Mouse (Mus musculus) liver, adult 2 months (tissue): ENCODE data around the gene Bmp6.

Experiments used
- CTCF ChIP-seq: fragments of 200-500 bp; IDR thresholded peaks from 2 replicates; pipeline ENCODE4 v1.5.1; 2011; ENCODE audit warnings: low read depth, low read length, control low read depth
- POLR2A ChIP-seq: fragments of 200-500 bp; IDR thresholded peaks from 2 replicates; pipeline ENCODE4 v1.6.1; 2011; ENCODE audit warnings: low read length, control low read depth; ENCODE audit not compliant: insufficient read depth; ENCODE audit errors: extremely low read depth

GRCm38 (mm10) chr13:38473497-38473896 is 128.6 kb downstream of the Bmp6 start:
- TF ChIP-seq POLR2A, result no peak
- no peak for TF ChIP-seq CTCF
